In genomic region chr16:10767158-10767557, GRCm38 (mm10) we compare ENCODE assay signal across 9 mouse cellular contexts. TPM values are rescaled to one million over a fixed set of nuclear protein-coding genes. Genes with fewer than 3 reads are reported as not detected.
A peak's percentile ranks its signal among the peaks of the same experiment; 100 is the strongest.
DNase-seq lines count a peak whose midpoint lies in the region; ATAC-seq and TF ChIP-seq lines count a peak whose summit lies in the region.
"Had no signal": no experiment of that assay in that cellular context is flagged by ENCODE, and none has a peak within 500 bp of the region (broad histone marks: within the 10 kb centered on the region; RNA-seq: fewer than 3 reads in every experiment).

No protein-coding gene starts in this region.

- H3K36me3 ChIP-seq in hindbrain, embryonic 10.5 days: no peaks in the 10 kb centered on the region
- H3K36me3 ChIP-seq in hindbrain, embryonic 13.5 days: no peaks in the 10 kb centered on the region
- no peaks in the 10 kb centered on the region for H3K36me3 ChIP-seq in CH12.LX (replicated peaks in 1 of 2; ENCODE audit: control insufficient read depth in 1 of 2, insufficient read depth in 1 of 2, low read length in 1 of 2)
- H3K36me3 ChIP-seq in forebrain, embryonic 14.5 days (ENCODE audit: control insufficient read depth, insufficient read depth, low read length): no peaks in the 10 kb centered on the region
- H3K36me3 ChIP-seq: liver, embryonic 15.5 days had no signal

- dilution Hi-C loops in CH12.LX (cut with MboI; ENCODE audit: extremely low pct_ligation_motif_present, extremely low pct_unique_long_range_greater_than_20kb, low sequenced_read_pairs): no loop called here

- peaks cover 9% of the 10 kb centered on the region for H3K27me3 ChIP-seq in hindbrain, embryonic 10.5 days (ENCODE audit: insufficient read depth, poor library complexity, severe bottlenecking)
- 0 out of 2 replicates have a peak, but pooled peaks cover 4% of the 10 kb centered on the region for H3K27me3 ChIP-seq in hindbrain, embryonic 13.5 days
- peaks cover 3% of the 10 kb centered on the region for H3K27me3 ChIP-seq in CH12.LX (replicated peaks)
- H3K27me3 ChIP-seq in forebrain, embryonic 14.5 days (replicated peaks; ENCODE audit: control insufficient read depth, insufficient read depth, low read length): no peaks in the 10 kb centered on the region

- in situ Hi-C loops in CH12.LX (cut with MboI; ENCODE audit: low pct_ligation_motif_present, low pct_unique_long_range_greater_than_20kb, low sequenced_read_pairs): no loop called here

- ATAC-seq in hindbrain, embryonic 13.5 days (ENCODE audit: low FRiP score): no peak
- no peak for ATAC-seq in forebrain, embryonic 14.5 days
- ATAC-seq in megakaryocyte, adult 5-6 weeks (ENCODE audit: poor library complexity, severe bottlenecking): 0 out of 2 replicates have a peak, but pooled peaks have one; percentile 25

- 50% methylated on average over 4 of the region's 4 CpGs for WGBS in hindbrain, embryonic 10.5 days
- WGBS in hindbrain, embryonic 13.5 days: 40% methylated on average over 4 of the region's 4 CpGs
- 41% methylated on average over 4 of the region's 4 CpGs for WGBS in forebrain, embryonic 14.5 days

- no peak for TF ChIP-seq EP300 in CH12.LX (IDR thresholded peaks at IDR 0.05; ENCODE audit: low read length)

- no peaks in the 10 kb centered on the region for H3K79me2 ChIP-seq in CH12.LX (replicated peaks; ENCODE audit: control insufficient read depth, extremely low read depth, insufficient read depth, poor library complexity, severe bottlenecking)

- TF ChIP-seq RAD21 in CH12.LX (IDR thresholded peaks at IDR 0.05; ENCODE audit: low read depth, low read length): peak; percentile 73

- DNase-seq in hindbrain, embryonic 10.5 days (ENCODE audit: low spot score): peak; percentile 64
- peak; percentile 93 for DNase-seq in CH12.LX (ENCODE audit: extremely low read depth)
- DNase-seq in brain, embryonic 14.5 days (ENCODE audit: low read depth): peak; percentile 74
- peak; percentile 78 for DNase-seq in forebrain, embryonic 14.5 days (ENCODE audit: low spot score)
- peak; percentile 78 for DNase-seq in layer of hippocampus, adult 11-12 months (ENCODE audit: low spot score)
- DNase-seq in testis, postnatal 14 days (ENCODE audit: low spot score): peak; percentile 67

- TF ChIP-seq CTCF in CH12.LX (conservative IDR thresholded peaks at IDR 0.05 in 1 of 2, IDR thresholded peaks at IDR 0.05 in 1 of 2; ENCODE audit: low read depth in 2 of 2, low read length in 2 of 2): peak; percentile 88 to 99
- peak; percentile 67; the same call in 1 of the 2 replicates for TF ChIP-seq CTCF in brain, embryonic 14.5 days (IDR thresholded peaks at IDR 0.05; ENCODE audit: borderline replicate concordance, extremely low read depth, insufficient read depth, insufficient read length)

- H3K9ac ChIP-seq in hindbrain, embryonic 13.5 days: no peak overlapping the region
- H3K9ac ChIP-seq in CH12.LX (ENCODE audit: insufficient read depth, low read depth): no peak overlapping the region
- H3K9ac ChIP-seq in forebrain, embryonic 14.5 days (ENCODE audit: low read length): no peak overlapping the region
- H3K9ac ChIP-seq: liver, embryonic 15.5 days had no signal

- peaks cover 15% of the 10 kb centered on the region; the same call in 1 of the 2 replicates for H3K4me1 ChIP-seq in hindbrain, embryonic 10.5 days (replicated peaks)
- no peaks in the 10 kb centered on the region for H3K4me1 ChIP-seq in hindbrain, embryonic 13.5 days (replicated peaks)
- peaks cover 37 to 57% of the 10 kb centered on the region in 2 experiments for H3K4me1 ChIP-seq in CH12.LX (ENCODE audit: control insufficient read depth in 1 of 2, insufficient read depth in 2 of 2)
- H3K4me1 ChIP-seq in forebrain, embryonic 14.5 days (ENCODE audit: control insufficient read depth, insufficient read depth, low read length): no peaks in the 10 kb centered on the region

- H3K4me2 ChIP-seq in hindbrain, embryonic 13.5 days: no peak overlapping the region
- H3K4me2 ChIP-seq in CH12.LX (ENCODE audit: insufficient read depth, low read depth, poor library complexity, severe bottlenecking): no peak overlapping the region
- no peak overlapping the region for H3K4me2 ChIP-seq in forebrain, embryonic 14.5 days (ENCODE audit: low read length)
- H3K4me2 ChIP-seq: liver, embryonic 15.5 days had no signal

- no peak overlapping the region for H3K4me3 ChIP-seq in hindbrain, embryonic 10.5 days
- H3K4me3 ChIP-seq in hindbrain, embryonic 13.5 days: no peak overlapping the region
- no peak overlapping the region for H3K4me3 ChIP-seq in CH12.LX (replicated peaks in 1 of 3; ENCODE audit: low read depth in 2 of 3, low read length in 2 of 3, poor library complexity in 1 of 3)
- no peak overlapping the region for H3K4me3 ChIP-seq in forebrain, embryonic 14.5 days (ENCODE audit: low read depth, low read length)
- H3K4me3 ChIP-seq: liver, embryonic 15.5 days had no signal

- H3K27ac ChIP-seq in hindbrain, embryonic 10.5 days: no peak overlapping the region
- no peak overlapping the region for H3K27ac ChIP-seq in hindbrain, embryonic 13.5 days
- no peak overlapping the region for H3K27ac ChIP-seq in CH12.LX (ENCODE audit: insufficient read depth, low read depth)
- H3K27ac ChIP-seq in forebrain, embryonic 14.5 days (ENCODE audit: low read depth, low read length): no peak overlapping the region
- H3K27ac ChIP-seq: liver, embryonic 15.5 days had no signal

- H3K9me3 ChIP-seq in hindbrain, embryonic 10.5 days: no peaks in the 10 kb centered on the region
- no peaks in the 10 kb centered on the region for H3K9me3 ChIP-seq in hindbrain, embryonic 13.5 days
- H3K9me3 ChIP-seq in CH12.LX (replicated peaks; ENCODE audit: low read length): no peaks in the 10 kb centered on the region
- H3K9me3 ChIP-seq in forebrain, embryonic 14.5 days (replicated peaks; ENCODE audit: control insufficient read depth, low read length): no peaks in the 10 kb centered on the region
- H3K9me3 ChIP-seq: liver, embryonic 15.5 days had no signal

- TF ChIP-seq POLR2A in CH12.LX (IDR thresholded peaks at IDR 0.05; ENCODE audit: low read depth, low read length): no peak
- TF ChIP-seq POLR2A in brain, embryonic 14.5 days (IDR thresholded peaks at IDR 0.05; ENCODE audit: borderline replicate concordance, extremely low read depth, insufficient read depth, insufficient read length, poor library complexity, severe bottlenecking): no peak

TF ChIP-seq in CH12.LX, 34 proteins besides CTCF, POLR2A, EP300 and RAD21 (continues in another document):
- TF ChIP-seq UBTF (IDR thresholded peaks at IDR 0.05; ENCODE audit: low read depth, low read length): no peak

RNA-seq across cellular contexts. Expression of gene Socs1, which starts 18.2 kb away (rescaled TPM):
- 2.7 and 3.4 TPM in 2 replicates for polyA plus RNA-seq in hindbrain, embryonic 10.5 days (2016; fragmentation: Nextera tagmentation; extraction: Ambion mirVana)
- 3.6 TPM in 2 replicates for polyA plus RNA-seq in hindbrain, embryonic 13.5 days (2015; fragmentation: Nextera tagmentation; extraction: Ambion mirVana)
- 26.1 and 29.1 TPM in 2 replicates for total RNA-seq in CH12.LX (2012; rRNA removed)
- total RNA-seq in CH12.LX (2014; rRNA removed): 17.3 and 18.8 TPM in 2 replicates
- polyA plus RNA-seq in CH12.LX (2012; ENCODE audit: insufficient read length, low read depth): 23.0 and 27.6 TPM in 2 replicates
- polyA plus RNA-seq in brain, embryonic 14.5 days (2012; rRNA removed): 1.9 and 2.2 TPM in 2 replicates
- 1.1 and 1.6 TPM in 2 replicates for polyA plus RNA-seq in forebrain, embryonic 14.5 days (2014; fragmentation: Nextera tagmentation; extraction: Ambion mirVana)
- total RNA-seq in megakaryocyte, adult 5-6 weeks (2015): 0.54 and 0.59 TPM in 2 replicates
- 0.73 and 1.7 TPM in 2 replicates for total RNA-seq in megakaryocyte, adult 5-6 weeks (2017)

RNA-seq across cellular contexts. Expression of gene Tnp2, which starts 21.3 kb away (rescaled TPM):
- not detected in 2 replicates for polyA plus RNA-seq in hindbrain, embryonic 10.5 days (2016; fragmentation: Nextera tagmentation; extraction: Ambion mirVana)
- polyA plus RNA-seq in hindbrain, embryonic 13.5 days (2015; fragmentation: Nextera tagmentation; extraction: Ambion mirVana): not detected in 2 replicates
- total RNA-seq in CH12.LX (2012; rRNA removed) (0.25 TPM in 1 of 2 replicates, not detected in the other), CH12.LX (2014; rRNA removed) (not detected in 2 replicates)
- polyA plus RNA-seq in CH12.LX (2012; ENCODE audit: insufficient read length, low read depth): 0.43 TPM in 1 of 2 replicates, not detected in the other
- polyA plus RNA-seq in brain, embryonic 14.5 days (2012; rRNA removed): not detected in 2 replicates
- polyA plus RNA-seq in forebrain, embryonic 14.5 days (2014; fragmentation: Nextera tagmentation; extraction: Ambion mirVana): not detected in 2 replicates
- not detected in 2 replicates for total RNA-seq in megakaryocyte, adult 5-6 weeks (2015)
- total RNA-seq in megakaryocyte, adult 5-6 weeks (2017): not detected in 2 replicates
- polyA plus RNA-seq: liver, embryonic 15.5 days had no signal

RNA-seq across cellular contexts. Expression of gene Prm3, which starts 23.6 kb away (rescaled TPM):
- not detected in 2 replicates for polyA plus RNA-seq in hindbrain, embryonic 10.5 days (2016; fragmentation: Nextera tagmentation; extraction: Ambion mirVana)
- not detected in 2 replicates for polyA plus RNA-seq in hindbrain, embryonic 13.5 days (2015; fragmentation: Nextera tagmentation; extraction: Ambion mirVana)
- not detected in 2 replicates for total RNA-seq in CH12.LX (2012; rRNA removed)
- total RNA-seq in CH12.LX (2014; rRNA removed): not detected in 2 replicates
- not detected in 2 replicates for polyA plus RNA-seq in CH12.LX (2012; ENCODE audit: insufficient read length, low read depth)
- not detected in 2 replicates for polyA plus RNA-seq in brain, embryonic 14.5 days (2012; rRNA removed)
- polyA plus RNA-seq in forebrain, embryonic 14.5 days (2014; fragmentation: Nextera tagmentation; extraction: Ambion mirVana): not detected in 2 replicates
- total RNA-seq in megakaryocyte, adult 5-6 weeks (2015): not detected in 2 replicates
- total RNA-seq in megakaryocyte, adult 5-6 weeks (2017): not detected in 2 replicates
- polyA plus RNA-seq: liver, embryonic 15.5 days had no signal

RNA-seq across cellular contexts. Expression of gene Prm2, which starts 28.8 kb away (rescaled TPM):
- polyA plus RNA-seq in hindbrain, embryonic 10.5 days (2016; fragmentation: Nextera tagmentation; extraction: Ambion mirVana): not detected in 2 replicates
- not detected in 2 replicates for polyA plus RNA-seq in hindbrain, embryonic 13.5 days (2015; fragmentation: Nextera tagmentation; extraction: Ambion mirVana)
- total RNA-seq in CH12.LX (2012; rRNA removed) (not detected in 2 replicates), CH12.LX (2014; rRNA removed) (not detected in 2 replicates)
- polyA plus RNA-seq in CH12.LX (2012; ENCODE audit: insufficient read length, low read depth): not detected in 2 replicates
- polyA plus RNA-seq in brain, embryonic 14.5 days (2012; rRNA removed): not detected in 2 replicates
- polyA plus RNA-seq in forebrain, embryonic 14.5 days (2014; fragmentation: Nextera tagmentation; extraction: Ambion mirVana): not detected in 2 replicates
- total RNA-seq in megakaryocyte, adult 5-6 weeks (2015): not detected in 2 replicates
- total RNA-seq in megakaryocyte, adult 5-6 weeks (2017): not detected in 2 replicates
- polyA plus RNA-seq: liver, embryonic 15.5 days had no signal

RNA-seq across cellular contexts. Expression of gene Prm1, which starts 38.5 kb away (rescaled TPM):
- not detected in 2 replicates for polyA plus RNA-seq in hindbrain, embryonic 10.5 days (2016; fragmentation: Nextera tagmentation; extraction: Ambion mirVana)
- not detected in 2 replicates for polyA plus RNA-seq in hindbrain, embryonic 13.5 days (2015; fragmentation: Nextera tagmentation; extraction: Ambion mirVana)
- total RNA-seq in CH12.LX (2012; rRNA removed): not detected in 2 replicates
- total RNA-seq in CH12.LX (2014; rRNA removed): not detected in 2 replicates
- polyA plus RNA-seq in CH12.LX (2012; ENCODE audit: insufficient read length, low read depth): not detected in 2 replicates
- polyA plus RNA-seq in brain, embryonic 14.5 days (2012; rRNA removed): not detected in 2 replicates
- not detected in 2 replicates for polyA plus RNA-seq in forebrain, embryonic 14.5 days (2014; fragmentation: Nextera tagmentation; extraction: Ambion mirVana)
- not detected in 2 replicates for total RNA-seq in megakaryocyte, adult 5-6 weeks (2015)
- not detected in 2 replicates for total RNA-seq in megakaryocyte, adult 5-6 weeks (2017)
- polyA plus RNA-seq: liver, embryonic 15.5 days had no signal
